Mouse (Mus musculus) fat pad, adult 2 months (tissue): Measurements from ENCODE around the gene Ipo11.
"Not testable (repeated sequence)": the region's sequence is repeated elsewhere in the genome, so short reads cannot be mapped to it uniquely, and the experiment has no call there.

Experiments used
- DNase-seq: peaks from one replicate; pipeline ENCODE4 v3.0.0-alpha.2; 2011; ENCODE audit warnings: low read depth, low spot score; ENCODE audit errors: extremely low read depth

Gene Ipo11

DNA sequence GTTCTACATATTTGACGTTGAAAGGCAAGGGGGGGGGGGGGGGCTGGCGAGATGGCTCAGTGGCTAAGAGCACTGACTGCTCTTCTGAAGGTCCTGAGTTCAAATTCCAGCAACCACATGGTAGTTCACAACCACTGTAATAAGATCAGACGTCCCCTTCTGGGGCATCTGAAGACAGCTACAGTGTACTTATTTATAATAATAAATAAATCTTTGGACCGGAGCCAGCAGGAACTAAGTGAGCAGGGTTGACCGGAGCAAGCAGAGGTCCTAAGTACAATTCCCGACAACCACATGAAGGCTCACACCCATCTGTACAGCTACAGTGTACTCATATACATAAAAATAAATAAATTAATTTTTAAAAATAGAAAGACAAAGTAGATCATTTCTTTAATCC is 31.6 kb downstream of the Ipo11 start:
- DNase-seq: not testable (repeated sequence)

DNA sequence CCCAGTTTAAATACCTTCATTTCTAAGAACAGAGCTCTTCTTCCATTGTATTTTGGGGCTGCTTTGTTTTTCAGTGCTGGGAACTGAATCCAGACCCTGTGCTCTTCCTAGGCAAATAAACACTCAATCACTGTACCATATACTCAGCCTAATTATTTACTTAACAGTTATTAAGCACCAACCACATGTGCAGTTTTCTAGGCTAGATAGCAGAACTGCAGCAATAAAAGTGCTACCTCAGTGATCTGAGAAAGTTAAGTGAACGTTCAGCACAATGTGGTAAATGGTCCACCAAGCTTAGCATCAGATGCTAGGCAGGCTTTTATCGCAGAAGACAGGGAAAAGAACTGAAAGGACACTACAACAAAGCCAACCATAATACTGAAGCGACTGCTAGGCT is 32.1 kb downstream of the Ipo11 start:
- DNase-seq: no peak

DNA sequence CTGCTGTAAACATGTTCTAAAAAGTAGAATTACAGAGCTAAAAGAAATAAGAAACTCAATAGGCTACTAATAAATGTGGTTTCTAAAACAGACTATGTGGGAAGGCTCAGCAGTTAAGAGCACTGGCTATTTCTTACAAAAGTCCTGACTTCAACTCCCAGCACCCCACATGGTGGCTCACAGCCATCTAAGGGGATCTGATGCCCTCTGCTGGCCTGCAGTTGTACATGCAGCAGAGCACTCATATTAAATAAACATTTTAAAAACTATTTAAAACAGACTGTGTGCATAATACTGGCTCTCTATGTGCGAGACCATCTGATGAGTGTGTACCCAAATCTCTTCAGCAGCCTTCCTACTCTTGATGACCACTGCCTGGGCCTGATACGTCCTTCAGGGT is 42.5 kb downstream of the Ipo11 start:
- DNase-seq: no peak

DNA sequence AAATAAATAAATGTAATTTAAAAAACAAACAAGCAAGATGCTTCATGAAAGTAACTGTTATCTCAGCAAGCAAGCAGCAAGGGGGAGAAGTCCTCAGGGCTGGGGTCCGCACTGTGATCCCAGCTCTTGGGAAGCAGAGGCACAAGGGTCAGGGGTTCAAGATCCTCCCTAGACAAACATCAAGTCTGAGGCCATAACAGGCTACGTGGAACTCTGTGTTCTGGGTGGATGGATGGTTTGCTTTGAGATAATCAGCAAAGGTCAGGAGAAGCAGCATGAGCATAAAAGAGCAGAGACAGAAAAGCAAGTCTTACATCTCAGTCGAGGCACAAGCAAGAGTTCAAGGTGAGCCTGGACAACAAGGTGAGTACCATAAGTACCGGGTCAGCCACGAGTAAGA is 43.1 kb downstream of the Ipo11 start:
- DNase-seq: no peak

DNA sequence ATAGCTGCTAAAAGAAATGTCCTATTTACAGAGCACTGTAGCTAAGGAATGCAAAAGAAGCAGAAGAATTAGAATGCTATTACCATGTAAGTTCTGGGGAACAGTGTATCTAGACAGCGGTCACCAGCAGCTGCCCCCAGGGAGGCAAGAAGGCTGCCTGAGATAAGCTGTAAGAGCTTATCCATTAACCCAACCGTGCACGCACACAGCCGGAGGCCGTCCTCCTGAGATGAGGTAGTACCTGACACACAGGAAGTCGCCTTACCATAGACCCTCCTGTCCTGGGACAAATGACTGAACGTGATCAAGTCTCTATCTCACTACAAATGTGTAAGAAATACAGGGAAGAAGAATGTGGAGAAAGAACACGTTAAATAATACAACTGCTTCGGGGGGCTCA is 43.6 kb downstream of the Ipo11 start:
- no peak for DNase-seq

DNA sequence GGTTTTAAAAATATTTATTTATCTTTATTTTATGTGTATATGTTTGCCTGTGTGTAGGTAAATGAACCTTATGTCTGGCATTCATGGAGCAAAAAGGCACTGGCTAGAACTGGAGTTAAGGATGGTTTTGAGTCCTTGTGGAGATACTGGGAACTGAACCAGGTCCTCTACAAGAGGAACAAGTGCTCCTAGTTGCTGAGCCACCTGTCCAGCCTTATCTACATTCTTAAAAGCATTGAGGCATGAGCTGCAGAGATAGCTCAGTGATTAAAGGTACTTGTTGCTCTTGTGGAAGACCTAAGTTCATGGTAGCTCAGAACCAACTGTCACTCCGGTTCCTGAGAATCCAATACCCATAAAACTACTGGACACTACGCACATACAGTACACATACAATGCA is 49.4 kb downstream of the Ipo11 start:
- DNase-seq: no peak

DNA sequence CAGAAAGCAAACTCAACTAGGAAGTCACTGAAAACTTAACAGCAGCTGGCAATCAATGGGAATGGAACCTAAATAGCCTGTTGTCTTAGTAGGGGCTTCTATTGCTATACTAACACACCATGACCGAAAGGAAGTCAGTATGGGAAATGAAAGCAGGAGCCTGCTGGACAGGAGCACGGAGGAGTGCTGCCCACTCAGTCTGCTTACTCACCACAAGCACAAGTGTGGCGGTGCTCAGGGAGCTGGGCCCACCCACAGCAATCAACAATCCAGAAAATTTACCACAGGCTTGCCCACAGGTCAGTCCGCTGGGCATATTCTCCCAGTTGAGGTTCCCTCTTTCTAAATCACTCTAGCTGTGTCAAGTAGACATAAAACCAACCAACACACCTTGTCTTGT is 52.5 kb downstream of the Ipo11 start:
- DNase-seq: no peak

DNA sequence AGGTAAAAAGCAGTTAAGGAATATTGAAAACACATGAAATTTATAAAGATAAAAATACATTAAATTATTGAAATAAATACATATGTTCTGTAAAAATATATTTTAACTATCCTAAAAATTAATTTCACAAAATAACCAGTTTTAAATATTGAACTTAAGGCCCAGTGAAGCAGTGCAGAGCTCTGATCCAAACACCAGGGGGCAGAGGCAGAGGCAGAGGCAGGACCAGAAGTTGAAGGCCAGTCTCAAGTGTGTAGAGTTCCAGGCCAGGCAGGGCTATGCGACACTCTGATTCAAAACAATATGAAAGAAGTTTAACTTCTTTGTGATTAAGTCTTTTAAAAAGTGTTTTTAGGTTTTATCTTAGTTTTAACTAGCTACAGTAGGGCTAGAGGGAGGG is 60.5 kb downstream of the Ipo11 start:
- DNase-seq: no peak

DNA sequence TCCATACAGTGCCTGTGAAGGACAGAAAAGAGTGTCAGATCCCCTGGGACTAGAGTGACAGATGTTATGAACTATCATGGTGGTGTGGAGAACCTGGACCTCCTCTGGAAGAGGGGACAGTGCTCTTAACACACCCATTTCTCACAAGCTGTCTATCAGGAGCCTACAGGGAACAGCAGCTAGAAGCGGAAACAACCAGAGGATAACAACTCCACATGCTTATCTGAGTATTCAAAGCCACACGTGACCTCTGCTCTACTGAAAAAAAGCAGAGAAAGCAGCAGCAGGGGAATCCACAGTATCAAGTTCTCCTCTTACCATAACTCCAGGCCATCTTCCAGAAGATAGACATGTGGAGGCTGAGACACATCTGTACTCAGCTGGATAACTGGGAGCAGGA is 71.2 kb downstream of the Ipo11 start:
- no peak for DNase-seq

DNA sequence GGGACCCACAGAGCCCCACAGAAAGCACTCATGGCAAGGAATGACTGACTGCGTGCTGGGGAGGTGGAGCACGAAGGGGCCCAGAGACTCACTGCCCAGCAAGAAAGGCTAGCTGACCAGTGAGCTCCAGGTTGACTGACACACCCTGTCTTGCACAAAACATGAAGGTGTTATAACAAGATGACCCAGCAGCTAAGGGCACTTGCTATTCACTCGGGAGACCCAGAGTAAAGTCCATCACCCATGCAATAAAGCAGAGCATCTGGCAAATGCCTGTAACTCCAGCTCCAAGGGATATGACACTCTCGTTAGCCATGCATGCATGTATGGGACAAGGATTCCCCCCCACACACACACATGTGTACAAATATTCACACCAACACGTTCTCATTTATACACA is 78.0 kb downstream of the Ipo11 start:
- no peak for DNase-seq

DNA sequence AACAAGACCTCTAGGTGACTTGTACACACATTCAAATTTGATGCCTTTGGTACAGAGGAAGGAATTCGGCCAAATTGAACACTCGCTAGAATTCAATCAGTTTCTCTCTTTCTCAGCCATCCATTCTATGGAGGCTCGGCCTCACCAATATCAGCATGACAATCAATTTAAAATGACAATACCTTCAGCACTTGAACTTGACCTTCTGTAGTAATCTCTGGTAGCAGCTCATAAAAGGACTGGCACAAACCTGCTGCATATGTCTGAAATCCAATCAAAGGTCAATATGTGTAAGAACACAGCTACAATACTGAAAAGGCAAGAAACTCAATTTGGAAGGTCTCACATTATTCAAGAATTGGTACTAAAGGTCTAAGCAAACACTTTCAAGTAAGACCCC is 80.2 kb downstream of the Ipo11 start:
- DNase-seq: no peak

DNA sequence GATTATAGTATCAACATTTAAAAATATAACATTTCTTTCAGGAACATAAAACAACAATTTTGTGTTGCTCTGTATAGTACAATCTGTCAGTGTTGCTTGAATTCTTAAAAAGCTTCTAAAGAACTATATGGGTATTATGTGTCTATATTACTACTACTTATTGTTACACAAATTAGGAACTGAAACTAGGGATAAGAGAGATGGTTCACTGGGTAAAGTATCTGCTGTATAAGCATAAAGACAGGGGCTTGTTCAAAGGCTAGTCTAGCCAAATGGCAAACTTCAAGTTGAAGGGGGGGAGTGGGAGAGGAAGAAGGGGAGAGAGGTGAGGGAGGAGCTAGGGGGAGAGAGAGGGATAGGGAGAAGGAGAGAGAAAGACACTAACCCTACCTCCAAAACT is 89.2 kb downstream of the Ipo11 start:
- DNase-seq: no peak

DNA sequence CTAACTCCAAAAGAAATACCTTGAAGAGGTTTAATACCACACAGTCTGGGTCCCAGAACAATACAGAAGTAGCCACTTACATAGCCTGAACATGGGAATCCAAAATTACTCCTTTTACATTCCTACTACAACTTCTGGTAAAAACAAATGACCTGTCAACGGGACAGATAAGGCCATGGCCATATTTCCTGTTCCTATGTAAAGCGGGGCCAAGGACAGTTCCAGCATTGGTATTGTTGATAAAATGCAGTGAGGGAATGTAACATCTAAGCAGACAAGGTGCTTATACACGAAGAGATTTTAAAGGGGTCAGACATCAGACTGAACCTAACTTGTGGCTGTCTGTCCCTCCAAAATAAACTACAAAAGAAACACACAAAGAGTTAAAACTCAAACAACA is 91.8 kb downstream of the Ipo11 start:
- DNase-seq: no peak

DNA sequence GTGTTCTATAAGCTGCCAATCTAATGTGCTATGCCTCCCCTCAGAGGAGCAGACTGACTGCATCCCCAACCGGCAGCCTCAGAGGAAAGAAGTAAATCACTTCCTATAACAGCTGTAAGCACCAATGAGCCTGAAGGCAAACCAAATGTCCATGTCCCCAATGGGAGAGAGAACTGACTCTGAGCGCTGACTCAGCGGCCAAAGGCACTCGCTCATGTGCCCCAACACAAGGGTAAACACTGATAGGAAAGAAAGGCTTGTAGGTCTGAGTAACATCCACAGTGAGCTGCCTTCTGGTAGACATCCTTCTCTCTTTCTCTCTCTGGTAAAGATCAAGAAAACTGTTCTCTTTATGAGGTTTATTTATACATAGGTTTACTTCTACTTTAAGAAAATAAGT is 94.2 kb downstream of the Ipo11 start:
- no peak for DNase-seq

DNA sequence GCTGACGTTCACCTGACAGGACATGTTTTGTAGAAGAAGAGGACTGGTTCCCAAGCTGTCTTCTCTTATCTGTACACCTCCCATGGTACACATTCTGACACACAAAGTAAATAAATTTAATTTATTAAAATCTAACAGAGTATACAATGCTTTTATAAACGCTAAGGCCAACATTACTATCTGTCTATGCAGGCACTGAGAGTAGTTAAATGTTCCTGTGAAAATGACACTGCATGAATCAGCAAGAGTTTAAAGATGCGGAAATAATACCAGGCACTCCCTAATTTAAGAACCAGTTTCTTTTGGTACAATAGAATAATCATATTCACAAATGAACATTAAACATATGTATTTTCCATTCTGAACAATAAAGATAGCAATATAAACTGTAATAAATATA is 98.0 kb downstream of the Ipo11 start:
- DNase-seq: no peak

DNA sequence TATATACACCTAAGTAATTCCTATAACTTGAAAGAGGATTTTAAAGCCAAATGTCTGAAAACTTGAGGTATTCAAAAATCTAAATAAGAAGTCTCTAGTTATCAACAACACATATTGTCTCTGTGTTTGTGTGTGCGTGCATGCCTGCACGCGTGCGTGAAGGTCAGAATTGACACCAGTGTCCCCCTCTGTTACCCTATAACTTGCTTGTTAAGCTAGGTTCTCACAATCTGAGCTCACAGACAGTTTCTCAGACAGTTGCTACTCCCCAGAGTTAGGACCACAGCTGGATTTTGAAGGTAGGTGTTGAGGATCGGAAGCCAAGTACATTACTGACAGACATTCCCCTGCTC is 100.3 kb downstream of the Ipo11 start:
- no peak for DNase-seq

DNA sequence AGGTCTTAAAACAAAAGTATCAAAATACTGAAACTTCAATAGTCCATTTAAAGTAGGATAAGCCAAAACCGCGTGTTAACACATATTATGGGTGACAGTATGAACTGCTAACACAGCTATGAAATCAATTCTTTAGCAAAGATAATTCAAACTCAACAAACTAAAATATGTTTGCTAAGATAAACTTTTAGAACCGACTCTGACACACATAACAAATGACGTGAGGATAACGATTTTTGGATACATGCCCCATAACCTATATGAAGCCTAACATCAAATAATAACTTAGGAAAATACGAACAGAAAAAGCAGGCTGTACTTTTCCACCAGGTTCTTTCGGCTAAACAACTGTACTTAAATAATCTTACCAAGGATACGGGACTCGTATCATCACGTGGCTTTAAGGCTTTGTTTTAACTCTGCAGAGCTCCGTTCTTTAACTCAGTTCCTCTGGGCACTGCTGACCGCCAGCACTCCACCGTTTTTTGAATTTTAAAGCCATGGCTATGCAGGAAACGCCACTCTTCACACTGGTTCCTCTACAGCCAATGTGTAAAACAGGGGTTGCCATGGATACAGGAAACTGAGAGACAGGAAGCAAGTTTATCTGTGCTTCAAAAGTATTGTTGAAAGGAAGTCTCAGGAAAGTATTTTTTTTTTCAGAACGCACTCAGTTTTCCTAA is 100.8 kb downstream of the Ipo11 start:
- DNase-seq: no peak

DNA sequence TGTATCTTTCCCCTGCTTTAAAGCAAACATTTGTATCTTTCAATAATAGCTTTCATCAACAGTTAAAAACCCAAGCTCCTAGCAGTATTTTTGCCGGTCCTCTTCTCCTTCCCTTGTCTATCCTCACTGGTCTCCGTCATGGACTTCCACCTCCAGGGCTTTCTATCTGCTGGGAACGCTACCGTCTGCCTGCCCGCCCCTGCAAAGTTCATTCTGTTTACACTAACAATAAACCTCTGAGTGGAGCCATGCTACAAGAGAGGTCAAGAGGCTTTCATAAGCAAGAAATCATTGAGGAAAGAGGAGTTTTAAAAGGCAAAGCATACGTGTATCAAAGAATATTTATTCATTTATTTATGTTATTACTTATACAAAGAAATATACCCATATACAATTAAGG is 106.7 kb downstream of the Ipo11 start:
- DNase-seq: no peak

DNA sequence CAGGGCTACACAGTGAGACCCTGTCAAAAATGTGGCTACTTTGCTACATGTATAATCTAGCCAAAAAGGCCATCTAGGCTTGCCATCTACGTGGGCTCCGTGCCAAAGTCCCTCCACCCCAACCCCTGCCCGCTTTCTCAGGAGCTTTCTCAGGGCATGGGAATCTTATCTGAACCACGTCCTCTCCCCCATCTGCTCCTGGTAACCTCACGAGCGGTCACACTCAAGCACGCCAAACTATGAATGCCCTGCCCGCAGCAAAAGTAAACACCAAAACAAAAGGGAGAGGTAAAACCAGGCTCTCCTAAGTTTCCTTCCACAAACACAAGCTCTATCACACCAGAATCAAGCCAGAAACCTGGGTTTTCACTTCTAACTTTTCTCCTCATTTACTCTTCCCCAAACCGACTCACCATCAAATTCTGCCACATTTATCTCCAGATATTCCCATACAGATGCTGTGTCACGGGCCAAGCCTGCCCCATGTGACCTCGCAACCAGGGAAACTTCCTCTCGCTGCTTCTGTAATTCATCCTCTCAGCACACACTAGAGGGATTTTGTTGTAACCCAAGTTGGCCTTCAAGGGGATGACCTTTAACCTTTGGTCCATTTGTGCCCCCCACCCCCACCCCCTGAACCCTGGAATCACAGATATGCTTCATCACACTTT is 107.3 kb downstream of the Ipo11 start:
- DNase-seq: no peak

DNA sequence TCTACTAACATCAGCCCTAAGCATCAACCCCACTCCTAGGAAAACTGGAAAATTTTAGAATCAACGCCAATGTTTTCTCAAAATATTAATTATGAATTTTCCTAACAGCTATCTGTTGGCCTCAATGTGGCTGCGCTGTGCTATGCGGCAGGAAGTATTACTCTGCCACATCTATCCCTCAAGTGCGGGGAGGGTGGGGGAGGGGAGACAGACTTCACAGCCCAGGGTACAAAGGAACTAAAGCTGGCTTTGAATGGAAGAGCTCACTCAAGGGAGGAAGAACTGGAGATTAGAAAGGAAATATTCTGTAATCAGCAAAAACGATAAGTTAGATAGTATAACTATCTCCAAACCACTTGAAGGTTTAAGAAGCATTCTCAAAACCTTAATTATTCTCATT is 111.1 kb downstream of the Ipo11 start:
- no peak for DNase-seq

DNA sequence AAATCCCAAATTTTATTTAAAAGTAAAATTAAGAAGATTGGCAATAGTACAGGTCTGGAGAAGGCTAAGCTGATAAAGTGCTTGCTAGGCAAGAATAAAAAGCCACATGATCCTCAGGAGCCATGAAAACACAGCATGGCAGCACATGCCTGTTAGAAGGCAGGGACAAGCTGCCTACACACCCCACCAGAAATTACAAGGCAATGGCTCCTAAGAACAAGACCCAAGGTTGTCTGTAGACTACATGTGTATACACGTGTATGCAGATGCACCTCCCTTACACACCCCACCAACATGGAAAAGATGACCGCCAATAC is 112.9 kb downstream of the Ipo11 start:
- no peak for DNase-seq

DNA sequence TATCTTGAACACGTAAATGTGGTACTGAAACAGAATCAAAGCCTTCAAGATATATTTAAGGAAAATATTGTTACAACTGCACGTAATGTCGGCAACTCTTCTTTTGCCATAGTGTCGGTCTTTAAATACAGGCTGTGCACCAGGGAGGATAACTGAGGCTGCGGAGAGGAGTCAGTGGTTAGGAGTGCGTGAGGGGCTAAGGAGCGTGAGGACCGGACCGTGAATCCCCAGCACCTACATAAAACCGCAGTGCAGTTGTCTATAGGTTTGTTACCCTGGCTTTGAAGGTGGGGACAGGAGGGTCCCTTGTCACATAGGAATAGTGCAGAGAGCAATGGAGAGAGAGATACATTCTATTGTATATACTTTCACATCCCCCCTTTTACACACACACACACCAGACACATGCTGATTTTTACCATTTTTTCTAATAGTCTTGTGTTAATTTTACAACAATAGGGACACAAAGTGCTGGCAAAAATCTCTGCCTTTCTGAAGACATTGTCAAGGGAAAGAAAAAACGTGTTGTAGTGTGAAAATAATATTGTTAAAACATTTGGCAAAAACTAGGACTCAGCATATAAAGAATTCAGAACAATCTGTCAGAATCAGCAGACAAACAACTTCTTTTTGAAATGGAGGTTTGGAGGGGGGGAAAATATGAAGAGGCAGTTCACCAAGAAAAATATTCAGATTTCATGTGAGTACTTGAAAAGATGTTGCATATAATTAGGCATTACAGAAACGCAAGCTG is 113.5 kb downstream of the Ipo11 start:
- DNase-seq: no peak

DNA sequence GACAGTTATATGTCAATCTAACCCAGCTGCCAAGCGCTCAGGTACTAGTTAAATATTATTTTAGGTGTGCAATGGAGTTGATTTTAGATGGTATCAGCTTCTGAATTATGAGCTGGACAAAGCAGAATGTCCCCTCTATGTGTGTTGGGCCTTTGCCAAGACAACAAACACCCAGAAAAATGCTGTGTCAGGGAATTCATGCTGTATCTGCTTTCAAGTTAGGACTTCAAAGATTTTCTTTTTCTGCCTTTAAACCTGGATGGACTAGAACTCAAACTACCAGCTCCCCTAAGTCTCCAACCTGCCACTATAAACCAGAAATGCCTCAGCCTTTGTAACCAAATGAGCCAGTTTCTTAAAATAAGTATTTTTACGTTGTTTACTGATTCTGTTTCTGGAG is 116.6 kb downstream of the Ipo11 start:
- no peak for DNase-seq
